Comparison of ENCODE assay signal across 8 mouse cellular contexts in genomic region chr1:184846092-184846750, GRCm38 (mm10). TPM values are rescaled to one million over a fixed set of nuclear protein-coding genes. Genes with fewer than 3 reads are reported as not detected.
DNase-seq lines count a peak whose midpoint lies in the region; ATAC-seq and TF ChIP-seq lines count a peak whose summit lies in the region.

Gene Marc2, minus strand, starts transcription at chr1:184846451.

- peak within 1 kb of the TSS; percentile 81 to 86 (median 81) for H3K4me3 ChIP-seq in CH12.LX (replicated peaks in 1 of 3; ENCODE audit: low read depth in 2 of 3, low read length in 2 of 3, poor library complexity in 1 of 3)
- peak within 1 kb of the TSS; percentile 96 for H3K4me3 ChIP-seq in embryonic facial prominence, embryonic 15.5 days (replicated peaks)
- peak within 1 kb of the TSS; percentile 81 for H3K4me3 ChIP-seq in heart, embryonic 15.5 days
- peak within 1 kb of the TSS; percentile 100 for H3K4me3 ChIP-seq in megakaryocyte, embryonic 14.5 days (replicated peaks)

- TF ChIP-seq RAD21 in CH12.LX (IDR thresholded peaks at IDR 0.05; ENCODE audit: low read depth, low read length): no peak

- in situ Hi-C loops in CH12.LX (cut with MboI; ENCODE audit: low pct_ligation_motif_present, low pct_unique_long_range_greater_than_20kb, low sequenced_read_pairs): loop anchor here (25.0 kb wide), 1 partner anchor 341 kb away; no protein-coding TSS in a partner anchor

- H3K27me3 ChIP-seq in CH12.LX (replicated peaks): no peaks in the 10 kb centered on the region
- H3K27me3 ChIP-seq in embryonic facial prominence, embryonic 15.5 days: peaks cover 3% of the 10 kb centered on the region; the same call in 1 of the 2 replicates
- no peaks in the 10 kb centered on the region for H3K27me3 ChIP-seq in heart, embryonic 15.5 days
- H3K27me3 ChIP-seq in megakaryocyte, embryonic 14.5 days (replicated peaks): no peaks in the 10 kb centered on the region

- H3K79me2 ChIP-seq in CH12.LX (replicated peaks; ENCODE audit: control insufficient read depth, extremely low read depth, insufficient read depth, poor library complexity, severe bottlenecking): no peaks in the 10 kb centered on the region; the same call in 1 of the 2 replicates

- DNase-seq in cerebellum, adult 11-12 months: peak; percentile 41
- no peak for DNase-seq in cerebellum, adult 11 months
- DNase-seq in CH12.LX (ENCODE audit: extremely low read depth): no peak
- DNase-seq in kidney, postnatal 10 days: peak; percentile 59
- no peak for DNase-seq in embryo, embryonic 9.5 days (ENCODE audit: extremely low spot score)

- TF ChIP-seq EP300 in CH12.LX (IDR thresholded peaks at IDR 0.05; ENCODE audit: low read length): no peak

- peak within 1 kb of the TSS; percentile 96 for H3K4me2 ChIP-seq in CH12.LX (ENCODE audit: insufficient read depth, low read depth, poor library complexity, severe bottlenecking)
- peak within 1 kb of the TSS; percentile 91 for H3K4me2 ChIP-seq in embryonic facial prominence, embryonic 15.5 days (replicated peaks)
- peak within 1 kb of the TSS; percentile 81 for H3K4me2 ChIP-seq in heart, embryonic 15.5 days

- dilution Hi-C loops in CH12.LX (cut with MboI; ENCODE audit: extremely low pct_ligation_motif_present, extremely low pct_unique_long_range_greater_than_20kb, low sequenced_read_pairs): no loop called here

- no peak for TF ChIP-seq CTCF in CH12.LX (conservative IDR thresholded peaks at IDR 0.05 in 1 of 2, IDR thresholded peaks at IDR 0.05 in 1 of 2; ENCODE audit: low read depth in 2 of 2, low read length in 2 of 2)

- peaks cover 0 to 2% of the 10 kb centered on the region in 2 experiments for H3K36me3 ChIP-seq in CH12.LX (replicated peaks in 1 of 2; ENCODE audit: control insufficient read depth in 1 of 2, insufficient read depth in 1 of 2, low read length in 1 of 2)
- H3K36me3 ChIP-seq in embryonic facial prominence, embryonic 15.5 days: no peaks in the 10 kb centered on the region
- H3K36me3 ChIP-seq in heart, embryonic 15.5 days: no peaks in the 10 kb centered on the region
- H3K36me3 ChIP-seq in megakaryocyte, embryonic 14.5 days (replicated peaks; ENCODE audit: low read length): peaks cover 12% of the 10 kb centered on the region

- H3K27ac ChIP-seq in CH12.LX (ENCODE audit: insufficient read depth, low read depth): peak within 1 kb of the TSS; percentile 72
- peak within 1 kb of the TSS; percentile 94 for H3K27ac ChIP-seq in embryonic facial prominence, embryonic 15.5 days (replicated peaks)
- H3K27ac ChIP-seq in heart, embryonic 15.5 days: peak within 1 kb of the TSS; percentile 87

- H3K4me1 ChIP-seq in CH12.LX (ENCODE audit: control insufficient read depth in 1 of 2, insufficient read depth in 2 of 2): peaks cover 6 to 35% of the 10 kb centered on the region in 2 experiments
- peaks cover 21% of the 10 kb centered on the region for H3K4me1 ChIP-seq in embryonic facial prominence, embryonic 15.5 days
- peaks cover 27% of the 10 kb centered on the region for H3K4me1 ChIP-seq in heart, embryonic 15.5 days (replicated peaks)
- H3K4me1 ChIP-seq in megakaryocyte, embryonic 14.5 days: peaks cover 53% of the 10 kb centered on the region

- 5% methylated on average over 18 of the region's 18 CpGs for WGBS in embryonic facial prominence, embryonic 15.5 days
- 4% methylated on average over 18 of the region's 18 CpGs for WGBS in heart, embryonic 15.5 days

- no peaks in the 10 kb centered on the region for H3K9me3 ChIP-seq in CH12.LX (replicated peaks; ENCODE audit: low read length)
- no peaks in the 10 kb centered on the region for H3K9me3 ChIP-seq in embryonic facial prominence, embryonic 15.5 days (replicated peaks)
- H3K9me3 ChIP-seq in heart, embryonic 15.5 days (replicated peaks): no peaks in the 10 kb centered on the region
- H3K9me3 ChIP-seq in megakaryocyte, embryonic 14.5 days: no peaks in the 10 kb centered on the region

- ATAC-seq in embryonic facial prominence, embryonic 15.5 days (ENCODE audit: insufficient number of reproducible peaks, low FRiP score, low TSS enrichment, low read depth): no peak
- 0 out of 2 replicates have a peak, but pooled peaks have one; percentile 2 for ATAC-seq in heart, embryonic 15.5 days (replicated peaks; ENCODE audit: insufficient number of reproducible peaks, insufficient read depth, low FRiP score, low read depth)

- peak within 1 kb of the TSS; percentile 62 for H3K9ac ChIP-seq in CH12.LX (ENCODE audit: insufficient read depth, low read depth)
- H3K9ac ChIP-seq in embryonic facial prominence, embryonic 15.5 days: peak within 1 kb of the TSS; percentile 91
- H3K9ac ChIP-seq in heart, embryonic 15.5 days: peak within 1 kb of the TSS; percentile 89

- TF ChIP-seq POLR2A in CH12.LX (IDR thresholded peaks at IDR 0.05; ENCODE audit: low read depth, low read length): no peak

TF ChIP-seq in CH12.LX, 34 proteins besides CTCF, POLR2A, EP300 and RAD21:
- TF ChIP-seq MAX (IDR thresholded peaks at IDR 0.05; ENCODE audit: low read length) (no peak), GABPA (IDR thresholded peaks at IDR 0.05; ENCODE audit: insufficient replicate concordance, low read depth, low read length) (no peak), ZKSCAN1 (IDR thresholded peaks at IDR 0.05; ENCODE audit: borderline replicate concordance, low read depth, low read length) (no peak), MAFK (IDR thresholded peaks at IDR 0.05; ENCODE audit: insufficient replicate concordance, low read length) (no peak), HCFC1 (IDR thresholded peaks at IDR 0.05; ENCODE audit: low read depth, low read length) (no peak), MYC (IDR thresholded peaks at IDR 0.05; ENCODE audit: low read depth, low read length) (no peak), IRF4 (IDR thresholded peaks at IDR 0.05; ENCODE audit: low read depth, low read length) (no peak), MEF2A (IDR thresholded peaks at IDR 0.05; ENCODE audit: borderline replicate concordance, low read depth, low read length) (no peak), JUND (conservative IDR thresholded peaks at IDR 0.05; ENCODE audit: low read depth, low read length) (no peak), E2F4 (IDR thresholded peaks at IDR 0.05; ENCODE audit: insufficient replicate concordance, low read depth, low read length) (no peak), MAZ (IDR thresholded peaks at IDR 0.05; ENCODE audit: low read depth, low read length) (no peak), SIN3A (IDR thresholded peaks at IDR 0.05; ENCODE audit: low read length) (no peak), ELF1 (IDR thresholded peaks at IDR 0.05; ENCODE audit: low read depth, low read length) (no peak), BHLHE40 (IDR thresholded peaks at IDR 0.05; ENCODE audit: low read depth, low read length) (no peak), SMC3 (IDR thresholded peaks at IDR 0.05; ENCODE audit: low read depth, low read length) (no peak), TCF12 (IDR thresholded peaks at IDR 0.05; ENCODE audit: low read depth, low read length) (no peak), PAX5 (IDR thresholded peaks at IDR 0.05; ENCODE audit: low read length) (no peak), UBTF (IDR thresholded peaks at IDR 0.05; ENCODE audit: low read depth, low read length) (no peak; the same call in 1 of the 2 replicates)

RNA-seq across cellular contexts. Expression of gene Marc2, which starts in this region (rescaled TPM):
- total RNA-seq in CH12.LX (2012; rRNA removed) (49.7 and 55.0 TPM in 2 replicates), CH12.LX (2014; rRNA removed) (54.8 and 63.5 TPM in 2 replicates)
- polyA plus RNA-seq in CH12.LX (2012; ENCODE audit: insufficient read length, low read depth): 129 and 155 TPM in 2 replicates
- 191 and 202 TPM in 2 replicates for polyA plus RNA-seq in embryonic facial prominence, embryonic 15.5 days (2015; fragmentation: Nextera tagmentation; extraction: Ambion mirVana)
- polyA plus RNA-seq in heart, embryonic 15.5 days (2015; fragmentation: Nextera tagmentation; extraction: Ambion mirVana): 115 and 120 TPM in 2 replicates
- polyA plus RNA-seq in megakaryocyte, embryonic 14.5 days (2012; ENCODE audit: insufficient read depth, low replicate concordance): 70.7 and 111 TPM in 2 replicates

Comparison
In these comparisons a context has a peak if more than half of its experiments do, and no peak if none do; other contexts are left out.
1. DNase-seq: peak in cerebellum, adult 11-12 months (single experiment) and kidney, postnatal 10 days (single experiment); none in cerebellum, adult 11 months (single experiment), CH12.LX (single experiment) and embryo, embryonic 9.5 days (single experiment).
2. Peak in every context shown above with its lines, with median percentiles within 50 percentile points of each other: H3K27ac ChIP-seq, H3K4me2 ChIP-seq, H3K4me3 ChIP-seq and H3K9ac ChIP-seq.